ENCODE assay signal across 16 mouse cellular contexts in the genomic region with DNA sequence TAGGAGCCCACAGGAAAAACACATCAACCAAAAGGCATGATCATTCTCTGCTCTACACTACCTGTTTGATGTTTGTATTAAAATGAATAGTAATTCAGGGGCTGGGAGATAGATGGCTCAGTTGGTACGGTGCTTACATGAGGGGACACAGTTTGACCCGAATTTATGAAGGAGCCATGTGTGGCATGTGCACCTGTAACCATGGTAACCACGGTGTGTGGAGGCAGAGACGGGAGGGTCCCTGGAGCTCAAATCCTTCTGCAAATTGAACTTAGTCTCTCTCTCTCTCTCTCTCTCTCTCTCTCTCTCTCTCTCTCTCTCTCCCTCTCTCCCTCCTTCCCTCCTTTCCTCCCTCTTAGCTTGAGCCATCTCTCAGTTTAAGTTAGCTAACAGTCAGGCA.
DNase-seq lines count a peak whose midpoint lies in the region; ATAC-seq and TF ChIP-seq lines count a peak whose summit lies in the region.
"Had no signal": no experiment of that assay in that cellular context is flagged by ENCODE, and none has a peak within 500 bp of the region (broad histone marks: within the 10 kb centered on the region; RNA-seq: fewer than 3 reads in every experiment).

No protein-coding gene starts in this region.

- WGBS in heart, embryonic 13.5 days: 88% methylated on average over 4 of the region's 4 CpGs
- WGBS in heart, postnatal 0 days: 89% methylated on average over 4 of the region's 4 CpGs
- WGBS in thymus, adult 2 months: 65% methylated on average over 4 of the region's 4 CpGs

- intact Hi-C loops in heart, postnatal 10 days (cut with DNase I): loop anchor here (5.0 kb wide), 2 partner anchors 45 to 155 kb away; partner anchors contain the start of gene Rap1b
- intact Hi-C loops in heart, postnatal 36 days (cut with DNase I): no loop called here

- no peak for TF ChIP-seq EP300 in heart, postnatal 0 days (IDR thresholded peaks at IDR 0.05; ENCODE audit: low read depth)

- H3K4me2 ChIP-seq in heart, embryonic 13.5 days: no peak overlapping the region
- H3K4me2 ChIP-seq in heart, postnatal 0 days (ENCODE audit: low read depth, low read length): no peak overlapping the region
- H3K4me2 ChIP-seq: embryonic facial prominence, embryonic 12.5 days; forebrain, embryonic 15.5 days; hindbrain, embryonic 13.5 days had no signal

- no peak for DNase-seq in heart, postnatal 10 days
- DNase-seq in heart, postnatal 0 days (ENCODE audit: low spot score): no peak
- no peak for DNase-seq in heart, postnatal 36 days
- peak; percentile 34 for DNase-seq in thymus, postnatal 14 days
- DNase-seq in thymus, adult 2 months: no peak
- DNase-seq: adrenal gland, postnatal 14 days; cerebellum, adult 11-12 months; cerebellum, adult 9-10 months; gastrocnemius, postnatal 36 days; heart, adult 18-20 months; kidney, adult 11 months had no signal

- TF ChIP-seq CTCF in heart, postnatal 0 days (IDR thresholded peaks at IDR 0.05; ENCODE audit: low read depth): no peak
- no peak for TF ChIP-seq CTCF in thymus, adult 2 months (IDR thresholded peaks at IDR 0.05; ENCODE audit: borderline replicate concordance, control insufficient read depth, extremely low read depth, insufficient read depth, low read length, poor library complexity)

- peak overlapping the region; percentile 87 for H3K27ac ChIP-seq in heart, embryonic 13.5 days (replicated peaks)
- H3K27ac ChIP-seq in heart, postnatal 0 days (ENCODE audit: low read depth): peak overlapping the region; percentile 91
- no peak overlapping the region for H3K27ac ChIP-seq in thymus, adult 2 months (ENCODE audit: control insufficient read depth, insufficient read depth, low read length)
- H3K27ac ChIP-seq: forebrain, embryonic 15.5 days; hindbrain, postnatal 0 days had no signal

- H3K27me3 ChIP-seq in heart, embryonic 13.5 days (replicated peaks): no peaks in the 10 kb centered on the region
- no peaks in the 10 kb centered on the region for H3K27me3 ChIP-seq in heart, postnatal 0 days (ENCODE audit: control insufficient read depth, insufficient read depth, low read length)
- H3K27me3 ChIP-seq in thymus, adult 2 months (ENCODE audit: control insufficient read depth, insufficient read depth, low read length): no peaks in the 10 kb centered on the region
- H3K27me3 ChIP-seq: embryonic facial prominence, embryonic 12.5 days; forebrain, embryonic 15.5 days; hindbrain, embryonic 13.5 days had no signal

- no peak for ATAC-seq in heart, embryonic 13.5 days (ENCODE audit: extremely low read depth, insufficient number of reproducible peaks, low FRiP score, low TSS enrichment)
- no peak for ATAC-seq in heart, postnatal 0 days (ENCODE audit: insufficient read depth, low read depth)
- ATAC-seq: forebrain, embryonic 15.5 days; hindbrain, postnatal 0 days had no signal

- no peaks in the 10 kb centered on the region for H3K9me3 ChIP-seq in heart, embryonic 13.5 days
- H3K9me3 ChIP-seq in heart, postnatal 0 days (replicated peaks; ENCODE audit: control insufficient read depth, low read length): no peaks in the 10 kb centered on the region
- H3K9me3 ChIP-seq: embryonic facial prominence, embryonic 12.5 days; forebrain, embryonic 15.5 days; hindbrain, embryonic 13.5 days had no signal

- H3K4me3 ChIP-seq in heart, embryonic 13.5 days: no peak overlapping the region
- no peak overlapping the region for H3K4me3 ChIP-seq in heart, postnatal 0 days (ENCODE audit: low read depth, low read length)
- no peak overlapping the region for H3K4me3 ChIP-seq in thymus, adult 2 months (ENCODE audit: control insufficient read depth, insufficient read depth, low read length)
- H3K4me3 ChIP-seq: embryonic facial prominence, embryonic 12.5 days; forebrain, embryonic 15.5 days; hindbrain, embryonic 13.5 days had no signal

- H3K4me1 ChIP-seq in heart, embryonic 13.5 days: peaks cover 35% of the 10 kb centered on the region
- H3K4me1 ChIP-seq in heart, postnatal 0 days (ENCODE audit: control insufficient read depth, insufficient read depth): peaks cover 18% of the 10 kb centered on the region; the same call in 1 of the 2 replicates
- peaks cover 39% of the 10 kb centered on the region for H3K4me1 ChIP-seq in thymus, adult 2 months (replicated peaks; ENCODE audit: control insufficient read depth, insufficient read depth, low read length)

- no peaks in the 10 kb centered on the region for H3K36me3 ChIP-seq in heart, embryonic 13.5 days
- H3K36me3 ChIP-seq in heart, postnatal 0 days (replicated peaks; ENCODE audit: control insufficient read depth, insufficient read depth, low read length): no peaks in the 10 kb centered on the region
- no peaks in the 10 kb centered on the region for H3K36me3 ChIP-seq in thymus, adult 2 months (ENCODE audit: control insufficient read depth, insufficient read depth, low read length)
- H3K36me3 ChIP-seq: embryonic facial prominence, embryonic 12.5 days; forebrain, embryonic 15.5 days; hindbrain, embryonic 13.5 days had no signal

- no peak overlapping the region for H3K9ac ChIP-seq in heart, embryonic 13.5 days
- no peak overlapping the region for H3K9ac ChIP-seq in heart, postnatal 0 days (replicated peaks; ENCODE audit: low read depth, low read length)
- H3K9ac ChIP-seq: embryonic facial prominence, embryonic 12.5 days; forebrain, embryonic 15.5 days; hindbrain, embryonic 13.5 days had no signal

- no peak for TF ChIP-seq POLR2A in thymus, adult 2 months (IDR thresholded peaks at IDR 0.05; ENCODE audit: control insufficient read depth, extremely low read depth, insufficient read depth, low read length, poor library complexity)
